Mouse (Mus musculus) CD4-positive helper T cell, adult 2 months (primary cell): ENCODE measurements around the gene Grwd1.
"Not testable (repeated sequence)": the region's sequence is repeated elsewhere in the genome, so short reads cannot be mapped to it uniquely, and the experiment has no call there.

Source experiments
- DNase-seq: peaks from one replicate; pipeline ENCODE4 v3.0.0-alpha.2; 2012; ENCODE audit warnings: low read depth, missing footprints, low spot score

Grwd1 gene

GRCm38 (mm10) chr7:45830427-45831127, at the start of gene Grwd1:
Gene Grwd1 (minus strand): TSS chr7:45830944.
- DNase-seq = peak; percentile 95

DNA sequence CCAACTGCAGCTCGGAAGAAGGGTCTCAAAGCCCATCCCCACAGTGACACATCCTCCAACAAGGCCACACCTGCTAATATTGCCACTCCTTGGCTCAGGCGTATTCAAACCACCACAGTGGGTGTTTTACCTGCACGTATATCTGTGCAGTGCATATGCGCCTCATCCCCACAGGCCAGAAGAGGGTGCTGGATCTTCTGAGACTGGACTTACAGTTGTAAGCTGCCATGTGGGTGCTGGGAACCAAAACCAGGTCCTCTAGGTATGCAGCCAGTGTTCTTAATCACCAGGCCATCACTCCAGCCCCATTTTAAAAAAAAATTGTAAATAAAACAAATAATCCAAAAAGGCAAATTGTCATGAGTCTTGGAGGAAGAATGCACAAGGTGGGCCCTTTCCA, 49.8 kb upstream of the Grwd1 start:
- no peak for DNase-seq

- not testable (repeated sequence) for DNase-seq
Measured at GRCm38 (mm10) chr7:45878278-45878677, 47.5 kb upstream of the Grwd1 start, which contains the start of gene Grin2d. Gene Grin2d (minus strand): TSS chr7:45878378.

DNA sequence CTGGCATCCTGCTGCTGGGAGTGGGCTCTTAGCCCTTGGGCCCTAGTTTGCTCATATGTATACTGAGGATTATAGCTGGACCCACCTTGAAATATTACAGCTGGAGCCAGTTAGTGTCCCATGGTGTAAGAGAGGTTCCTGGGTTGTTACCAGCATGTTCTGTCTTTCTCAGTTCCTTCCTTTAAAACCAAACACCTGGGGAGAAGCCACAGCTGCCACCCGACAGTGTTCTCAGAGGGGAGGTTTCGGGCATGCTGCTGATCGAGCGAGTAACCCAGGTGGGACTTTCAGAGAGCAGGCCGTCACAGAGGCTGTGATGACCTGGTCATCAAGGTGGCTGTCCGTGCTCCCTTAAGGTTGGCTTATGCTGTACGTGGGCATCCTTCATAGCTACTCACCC, 46.2 kb upstream of the Grwd1 start:
- no peak for DNase-seq

- peak; percentile 60 for DNase-seq
Measured at GRCm38 (mm10) chr7:45873061-45873947, 42.6 kb upstream of the Grwd1 start.

DNA sequence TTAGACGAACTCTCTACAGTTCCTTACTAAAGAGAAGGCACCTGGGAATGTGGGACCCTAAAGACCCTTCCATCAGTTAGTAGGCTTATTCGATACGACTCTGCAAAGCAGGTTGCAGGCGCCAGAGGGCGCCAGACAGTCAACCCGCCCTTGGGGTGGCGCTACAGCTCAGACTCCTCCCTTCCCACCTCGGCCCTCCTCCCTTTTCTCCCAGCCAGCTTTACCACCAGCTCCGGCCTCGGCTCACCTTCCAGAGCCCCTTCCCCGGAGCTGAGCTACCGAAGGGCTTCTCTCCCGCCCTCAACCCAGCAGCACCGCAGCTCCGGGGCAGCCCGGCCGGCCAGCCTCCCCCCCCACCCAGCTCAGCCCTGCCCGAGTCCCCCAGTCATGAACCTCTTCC, 41.9 kb upstream of the Grwd1 start, which contains the start of gene Kdelr1:
Kdelr1 (plus strand) TSS at position 149 of the 400 bp plus-strand sequence.
- DNase-seq = peak; percentile 90

- DNase-seq = peak; percentile 38
Measured at GRCm38 (mm10) chr7:45870282-45871058, 39.7 kb upstream of the Grwd1 start.

- no peak for DNase-seq
Measured at GRCm38 (mm10) chr7:45869787-45870186, 39.0 kb upstream of the Grwd1 start.

DNA sequence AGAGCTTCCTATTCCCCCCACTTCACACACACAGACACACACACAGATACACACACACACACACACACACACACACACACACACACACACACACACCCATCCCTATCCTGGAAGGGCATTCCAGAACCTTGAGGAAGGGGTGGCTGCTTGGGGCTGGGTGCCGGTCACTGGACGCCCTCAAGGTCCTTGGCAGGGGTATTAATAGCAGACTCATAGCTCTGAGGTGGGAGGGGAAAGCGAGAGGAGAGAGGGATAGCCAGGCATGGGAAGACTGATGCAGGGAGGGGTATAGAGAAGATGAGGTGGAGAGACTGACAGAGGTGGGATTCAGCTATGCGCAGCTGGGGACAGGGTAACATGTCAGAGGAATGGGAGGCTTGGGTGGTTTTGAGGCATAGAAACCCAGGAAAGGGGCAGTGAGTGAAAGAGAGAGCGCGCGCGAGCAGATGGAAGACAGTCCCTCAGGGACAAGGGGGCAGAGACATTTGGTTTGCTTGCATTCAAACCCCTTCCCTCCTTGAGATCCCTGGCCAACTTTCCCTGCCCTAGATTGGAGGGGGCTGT, 38.4 kb upstream of the Grwd1 start:
- no peak for DNase-seq

GRCm38 (mm10) chr7:45867871-45868270, 37.1 kb upstream of the Grwd1 start:
- DNase-seq = no peak

GRCm38 (mm10) chr7:45865925-45866910, 35.5 kb upstream of the Grwd1 start:
- peak; percentile 93 for DNase-seq

- DNase-seq = no peak
Measured at GRCm38 (mm10) chr7:45864435-45864834, 33.7 kb upstream of the Grwd1 start.

GRCm38 (mm10) chr7:45862804-45863203, 32.1 kb upstream of the Grwd1 start:
- DNase-seq = no peak

DNA sequence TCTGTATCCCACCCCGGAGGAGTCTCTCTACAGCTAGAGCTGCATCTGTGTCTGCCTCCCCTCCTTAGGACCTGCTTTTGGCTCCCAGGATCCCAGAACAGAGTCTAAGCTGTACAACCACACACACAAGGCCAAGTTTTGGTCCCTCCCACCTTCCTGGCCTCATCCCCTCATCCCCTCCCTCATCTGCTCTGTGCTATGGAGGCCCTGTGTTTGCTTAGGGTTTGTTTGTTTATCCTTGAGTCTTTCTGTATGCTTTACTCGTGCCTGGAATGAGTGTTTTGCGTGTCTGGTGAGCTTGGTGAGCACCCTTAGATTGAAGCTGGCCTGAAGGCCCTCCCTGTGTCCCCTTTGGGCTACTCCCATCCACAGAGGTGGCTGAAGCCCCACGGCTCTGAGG, 28.3 kb upstream of the Grwd1 start:
- DNase-seq = no peak

- DNase-seq = no peak
Measured at GRCm38 (mm10) chr7:45856950-45857901, 26.5 kb upstream of the Grwd1 start.

DNA sequence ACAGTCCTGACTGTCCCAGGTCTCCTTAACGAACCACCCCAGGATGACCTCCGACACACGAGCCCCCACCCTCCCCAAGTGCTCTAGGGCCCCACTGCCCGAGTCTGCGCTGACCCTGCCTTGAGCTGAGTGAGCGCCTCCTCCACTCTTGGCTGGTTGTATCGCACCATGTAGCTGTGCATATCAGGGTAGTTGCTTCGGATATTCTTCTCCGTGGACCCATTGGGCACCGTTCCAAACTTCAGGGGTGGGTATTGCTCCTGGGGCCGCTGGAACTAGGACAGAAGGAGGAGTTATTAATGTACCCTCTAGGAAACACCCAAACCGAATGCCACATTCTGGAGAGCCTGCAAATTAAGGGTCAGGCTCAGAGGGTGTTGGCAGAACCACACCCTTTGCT, 22.3 kb upstream of the Grwd1 start:
- no peak for DNase-seq

- DNase-seq = no peak
Measured at GRCm38 (mm10) chr7:45850661-45851060, 19.9 kb upstream of the Grwd1 start.

DNA sequence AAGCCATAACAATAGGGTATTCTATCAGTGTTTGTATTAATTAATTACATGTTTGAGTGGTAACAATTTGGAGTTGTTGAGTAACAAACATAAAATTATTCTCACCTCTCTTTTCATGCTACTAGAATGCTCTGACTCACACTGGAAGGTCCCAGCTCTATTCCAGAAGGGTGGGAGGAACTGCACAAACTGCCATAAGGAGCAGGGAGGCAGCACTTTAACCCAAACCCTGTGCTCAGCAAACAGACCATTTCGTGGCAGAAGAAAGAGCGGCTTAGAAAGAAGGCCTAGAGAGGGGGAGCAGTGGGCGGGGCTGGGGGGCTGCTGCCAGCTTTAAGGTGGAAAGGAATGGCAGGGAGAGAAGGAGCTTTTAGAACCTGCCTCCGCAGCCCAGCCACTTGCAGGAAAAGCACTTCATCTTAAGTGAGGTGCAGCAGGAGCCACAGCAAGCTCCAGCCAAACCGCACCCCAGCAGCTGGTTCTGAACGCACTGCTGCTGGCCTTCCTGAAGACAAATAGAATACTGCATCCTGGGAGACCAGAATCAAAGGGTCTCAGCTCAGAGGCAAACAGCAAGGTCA, 17.8 kb upstream of the Grwd1 start:
- DNase-seq = no peak
